Mouse (Mus musculus): ENCODE measurements around the gene Tmem260. TPM values are rescaled to one million over a fixed set of nuclear protein-coding genes. Genes with fewer than 3 reads are reported as not detected.

Tmem260 gene
- polyA plus RNA-seq (2015; fragmentation: Nextera tagmentation; extraction: Ambion mirVana), result 22.4 and 23.0 TPM in 2 replicates

GRCm38 (mm10) chr14:48445984-48446683, at the start of gene Tmem260:
Tmem260 (plus strand) TSS chr14:48446124.
- H3K4me2 ChIP-seq (replicated peaks), result peak within 1 kb of the TSS; percentile 73
- no peaks in the 10 kb centered on the region for H3K36me3 ChIP-seq
- H3K27ac ChIP-seq, result peak within 1 kb of the TSS; percentile 91
- H3K9me3 ChIP-seq, result no peaks in the 10 kb centered on the region
- WGBS, result 0% methylated on average over 68 of the region's 69 CpGs
- peak within 1 kb of the TSS; percentile 94 for H3K4me3 ChIP-seq (replicated peaks)
- ATAC-seq, result peak; percentile 99
- H3K4me1 ChIP-seq (replicated peaks), result peaks cover 15% of the 10 kb centered on the region
- no peaks in the 10 kb centered on the region for H3K27me3 ChIP-seq
- H3K9ac ChIP-seq (replicated peaks), result peak within 1 kb of the TSS; percentile 92

DNA sequence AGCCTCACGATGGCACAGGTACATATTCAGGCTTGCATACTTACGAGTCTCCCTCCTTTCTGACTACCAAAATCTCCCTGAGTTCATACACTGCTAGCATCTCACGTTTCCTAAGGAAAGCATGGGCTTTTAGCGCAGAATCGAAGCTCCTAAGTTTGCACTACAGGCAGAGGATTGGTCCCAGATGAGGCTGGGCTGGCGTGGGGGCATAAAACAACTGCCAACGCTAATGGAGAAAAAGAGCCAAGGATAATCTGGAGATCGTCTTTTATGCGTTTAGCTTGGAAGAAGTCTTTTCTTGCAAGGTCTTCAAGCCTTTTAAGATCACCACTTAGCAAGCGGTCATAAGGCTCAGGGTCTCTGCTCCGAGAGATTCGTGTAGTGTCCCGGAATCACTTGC, 39.8 kb upstream of the Tmem260 start:
- Histone ChIP-seq H3K4me3 (replicated peaks) (no peak overlapping the region), H3K4me1 (replicated peaks) (no peaks in the 10 kb centered on the region), H3K9me3 (no peaks in the 10 kb centered on the region), H3K27me3 (no peaks in the 10 kb centered on the region), H3K4me2 (replicated peaks) (no peak overlapping the region), H3K9ac (replicated peaks) (no peak overlapping the region), H3K36me3 (no peaks in the 10 kb centered on the region), H3K27ac (no peak overlapping the region)
- WGBS, result 93% methylated on average over 13 of the region's 13 CpGs
- ATAC-seq, result no peak

- Histone ChIP-seq H3K27ac (no peak overlapping the region), H3K9ac (replicated peaks) (no peak overlapping the region), H3K4me3 (replicated peaks) (no peak overlapping the region), H3K36me3 (no peaks in the 10 kb centered on the region), H3K4me1 (replicated peaks) (peaks cover 6% of the 10 kb centered on the region), H3K9me3 (no peaks in the 10 kb centered on the region), H3K4me2 (replicated peaks) (no peak overlapping the region), H3K27me3 (0 out of 2 replicates have a peak, but pooled peaks cover 6% of the 10 kb centered on the region)
- 64% methylated on average over 3 of the region's 3 CpGs for WGBS
- ATAC-seq, result no peak
Observed at GRCm38 (mm10) chr14:48417064-48417463, 28.9 kb upstream of the Tmem260 start.

DNA sequence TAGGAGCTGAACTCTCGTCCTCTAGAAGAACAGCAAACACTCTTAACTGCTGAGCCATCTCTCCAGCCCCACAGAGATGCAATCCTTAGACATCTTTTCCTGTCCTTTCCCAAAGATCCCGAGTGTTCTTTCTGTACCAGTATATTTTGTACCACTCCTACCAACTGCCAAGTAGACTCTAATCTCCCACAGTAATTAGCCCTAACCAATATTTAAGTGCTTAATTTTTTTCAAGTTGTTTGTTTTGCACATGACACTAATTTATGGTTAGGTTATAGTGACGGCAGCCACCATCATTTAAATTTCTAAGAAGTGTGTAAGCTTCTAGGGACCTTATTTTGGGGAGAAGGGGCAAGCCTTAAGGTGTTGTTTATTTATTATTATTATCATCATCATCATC, 27.7 kb upstream of the Tmem260 start:
- H3K36me3 ChIP-seq, result no peaks in the 10 kb centered on the region
- H3K27ac ChIP-seq, result no peak overlapping the region
- 63% methylated on average over 3 of the region's 3 CpGs for WGBS
- H3K4me3 ChIP-seq (replicated peaks), result no peak overlapping the region
- H3K4me2 ChIP-seq (replicated peaks), result no peak overlapping the region
- ATAC-seq, result no peak
- H3K9ac ChIP-seq (replicated peaks), result no peak overlapping the region
- 0 out of 2 replicates have a peak, but pooled peaks cover 6% of the 10 kb centered on the region for H3K27me3 ChIP-seq
- H3K9me3 ChIP-seq, result no peaks in the 10 kb centered on the region
- peaks cover 18% of the 10 kb centered on the region for H3K4me1 ChIP-seq (replicated peaks)

GRCm38 (mm10) chr14:48418672-48419071, 27.3 kb upstream of the Tmem260 start:
- Histone ChIP-seq H3K4me3 (replicated peaks) (no peak overlapping the region), H3K4me1 (replicated peaks) (peaks cover 21% of the 10 kb centered on the region), H3K36me3 (no peaks in the 10 kb centered on the region), H3K9me3 (no peaks in the 10 kb centered on the region), H3K4me2 (replicated peaks) (no peak overlapping the region), H3K9ac (replicated peaks) (no peak overlapping the region), H3K27ac (no peak overlapping the region), H3K27me3 (0 out of 2 replicates have a peak, but pooled peaks cover 6% of the 10 kb centered on the region)
- ATAC-seq, result no peak
- 74% methylated on average over 5 of the region's 5 CpGs for WGBS

GRCm38 (mm10) chr14:48421476-48421875, 24.4 kb upstream of the Tmem260 start:
- H3K9me3 ChIP-seq, result no peaks in the 10 kb centered on the region
- H3K27me3 ChIP-seq, result no peaks in the 10 kb centered on the region
- H3K9ac ChIP-seq (replicated peaks), result no peak overlapping the region
- no peak overlapping the region for H3K27ac ChIP-seq
- ATAC-seq, result no peak
- peaks cover 21% of the 10 kb centered on the region for H3K4me1 ChIP-seq (replicated peaks)
- 23% methylated on average over 6 of the region's 6 CpGs for WGBS
- H3K4me2 ChIP-seq (replicated peaks), result no peak overlapping the region
- H3K4me3 ChIP-seq (replicated peaks), result no peak overlapping the region
- H3K36me3 ChIP-seq, result no peaks in the 10 kb centered on the region

DNA sequence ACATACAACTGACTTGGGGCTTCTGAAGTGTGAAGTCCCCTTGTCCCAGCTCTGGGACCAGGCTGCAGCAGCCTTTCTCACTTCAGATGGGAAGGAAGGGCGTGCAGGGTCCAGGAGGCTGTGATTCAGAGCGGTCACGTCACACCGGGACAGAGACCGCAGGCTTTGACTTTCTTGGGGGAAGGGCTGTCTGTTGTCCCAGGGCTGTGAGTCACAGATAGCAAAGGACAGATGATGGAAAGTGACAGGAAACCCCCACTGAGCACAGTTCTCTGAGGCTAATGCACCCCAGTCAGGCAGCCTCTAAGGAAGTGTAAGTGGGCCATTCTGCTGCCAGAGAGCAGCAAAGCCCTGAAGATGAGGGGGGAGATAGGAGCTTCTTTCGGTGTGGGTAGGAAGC, 23.9 kb upstream of the Tmem260 start:
- ATAC-seq, result peak; percentile 45; the same call in 1 of the 2 replicates
- no peak overlapping the region for H3K4me3 ChIP-seq (replicated peaks)
- 0 out of 2 replicates have a peak overlapping the region, but pooled peaks have one; percentile 19 for H3K9ac ChIP-seq (replicated peaks)

DNA sequence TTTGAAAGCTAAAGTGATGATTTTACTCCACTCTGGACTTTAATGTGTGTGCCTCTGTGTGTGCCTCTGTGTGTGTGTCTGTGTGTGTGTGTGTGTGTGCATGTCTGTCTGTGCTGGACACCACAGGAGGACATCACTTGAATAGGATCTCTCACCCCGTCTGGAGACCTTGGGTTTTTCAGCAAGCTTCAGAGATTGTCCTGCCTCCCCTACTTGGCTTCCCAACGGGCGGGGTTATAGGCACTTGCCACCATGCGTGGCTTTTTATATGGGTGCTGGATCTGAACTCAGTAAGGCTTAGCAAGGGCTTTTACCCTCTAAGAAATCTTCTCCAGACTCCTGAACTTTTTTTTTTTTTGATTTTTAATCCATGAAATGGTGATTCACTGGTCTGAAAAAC, 23.5 kb upstream of the Tmem260 start:
- no peaks in the 10 kb centered on the region for H3K27me3 ChIP-seq

More for the DNA sequence above, 23.9 kb upstream of the Tmem260 start:
- WGBS, result 22% methylated on average over 6 of the region's 6 CpGs
- Histone ChIP-seq H3K9me3 (no peaks in the 10 kb centered on the region), H3K4me1 (replicated peaks) (peaks cover 21% of the 10 kb centered on the region), H3K36me3 (no peaks in the 10 kb centered on the region), H3K27me3 (no peaks in the 10 kb centered on the region), H3K4me2 (replicated peaks) (peak overlapping the region; percentile 31), H3K27ac (no peak overlapping the region)

DNA sequence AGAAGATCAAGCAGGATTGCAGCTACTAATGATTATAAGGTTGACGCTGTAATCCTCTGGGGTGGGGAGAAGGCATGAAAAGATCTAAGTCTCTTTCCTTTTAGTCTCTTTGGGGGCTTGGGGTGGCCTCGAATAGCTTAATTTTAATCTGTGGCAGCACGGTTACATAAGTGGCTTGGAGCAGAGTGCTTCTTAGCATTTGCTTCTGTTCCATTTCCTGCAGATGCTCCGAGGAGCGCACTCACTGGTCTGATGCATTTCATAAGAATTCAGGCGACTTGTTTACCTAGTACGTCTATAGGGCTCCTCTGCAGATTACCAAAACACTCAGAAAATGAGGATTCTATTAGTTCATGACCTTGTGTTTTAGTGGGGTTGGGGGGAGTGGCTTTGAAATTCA, 23.0 kb upstream of the Tmem260 start:
- ATAC-seq, result no peak
- peaks cover 21% of the 10 kb centered on the region for H3K4me1 ChIP-seq (replicated peaks)
- H3K4me2 ChIP-seq (replicated peaks), result no peak overlapping the region
- no peaks in the 10 kb centered on the region for H3K36me3 ChIP-seq
- H3K27ac ChIP-seq, result no peak overlapping the region
- H3K9ac ChIP-seq (replicated peaks), result no peak overlapping the region
- WGBS, result 30% methylated on average over 7 of the region's 7 CpGs
- H3K4me3 ChIP-seq (replicated peaks), result no peak overlapping the region
- H3K9me3 ChIP-seq, result no peaks in the 10 kb centered on the region
- H3K27me3 ChIP-seq, result no peaks in the 10 kb centered on the region

More for the DNA sequence above, 23.5 kb upstream of the Tmem260 start:
- H3K4me1 ChIP-seq (replicated peaks), result peaks cover 21% of the 10 kb centered on the region
- WGBS, result 32% methylated on average over 4 of the region's 4 CpGs
- H3K9me3 ChIP-seq, result no peaks in the 10 kb centered on the region
- no peak overlapping the region for H3K4me3 ChIP-seq (replicated peaks)
- ATAC-seq, result 0 out of 2 replicates have a peak, but pooled peaks have one; percentile 11
- no peaks in the 10 kb centered on the region for H3K36me3 ChIP-seq
- H3K4me2 ChIP-seq (replicated peaks), result peak overlapping the region; percentile 31
- H3K9ac ChIP-seq (replicated peaks), result no peak overlapping the region
- no peak overlapping the region for H3K27ac ChIP-seq

GRCm38 (mm10) chr14:48431978-48432377, 13.9 kb upstream of the Tmem260 start:
- Histone ChIP-seq H3K36me3 (no peaks in the 10 kb centered on the region), H3K27ac (no peak overlapping the region), H3K4me2 (replicated peaks) (no peak overlapping the region), H3K27me3 (no peaks in the 10 kb centered on the region), H3K4me1 (replicated peaks) (peaks cover 10% of the 10 kb centered on the region), H3K9me3 (no peaks in the 10 kb centered on the region), H3K4me3 (replicated peaks) (no peak overlapping the region), H3K9ac (replicated peaks) (no peak overlapping the region)
- 93% methylated on average over 2 of the region's 2 CpGs for WGBS
- ATAC-seq, result no peak

DNA sequence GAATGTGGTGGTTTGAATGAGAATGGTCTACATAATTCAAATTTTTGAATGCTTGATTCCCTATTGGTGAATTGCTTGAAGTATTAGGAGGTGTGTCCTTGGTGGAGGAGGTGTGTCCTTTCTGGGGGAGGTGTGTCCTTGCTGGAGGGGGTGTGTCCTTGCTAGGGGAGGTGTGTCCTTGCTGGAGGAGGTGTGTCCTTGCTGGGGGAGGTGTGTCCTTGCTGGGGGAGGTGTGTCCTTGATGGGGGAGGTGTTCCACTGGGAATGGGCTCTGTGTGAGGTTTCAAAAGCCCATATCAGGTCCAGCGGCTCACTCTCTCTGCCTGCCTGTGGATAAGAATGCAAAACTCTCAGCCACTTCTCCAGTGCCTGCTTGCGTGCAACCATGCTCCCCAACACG, 2.1 kb upstream of the Tmem260 start:
- H3K4me2 ChIP-seq (replicated peaks), result no peak overlapping the region
- H3K9me3 ChIP-seq, result no peaks in the 10 kb centered on the region
- no peaks in the 10 kb centered on the region for H3K36me3 ChIP-seq
- no peak for ATAC-seq
- H3K27ac ChIP-seq, result no peak overlapping the region
- H3K9ac ChIP-seq (replicated peaks), result no peak overlapping the region
- H3K27me3 ChIP-seq, result no peaks in the 10 kb centered on the region
- no peak overlapping the region for H3K4me3 ChIP-seq (replicated peaks)
- WGBS, result 49% methylated on average over 3 of the region's 3 CpGs
- H3K4me1 ChIP-seq (replicated peaks), result peaks cover 15% of the 10 kb centered on the region

DNA sequence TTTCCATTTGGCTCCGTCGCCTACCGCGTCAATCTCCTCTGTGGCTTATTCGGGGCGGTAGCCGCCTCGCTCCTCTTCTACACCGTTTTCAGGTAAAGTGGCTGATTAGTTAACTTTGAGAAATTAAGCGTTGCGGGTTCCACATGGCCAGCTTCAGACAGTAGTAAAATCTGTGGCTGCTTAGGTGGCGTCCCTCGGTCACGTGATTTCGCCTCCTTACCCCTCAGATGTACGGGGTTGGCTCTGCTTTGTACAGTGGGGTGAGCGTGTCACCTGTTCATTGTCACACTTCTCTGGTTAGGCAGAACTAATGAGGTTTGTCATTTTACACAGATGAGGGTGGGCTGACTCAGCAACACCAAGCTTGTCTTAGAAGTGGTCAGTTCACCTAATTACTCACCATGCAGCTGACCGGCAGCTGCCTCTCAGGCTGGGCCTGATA, 6.1 kb downstream of the Tmem260 start:
- Histone ChIP-seq H3K4me2 (replicated peaks) (peak overlapping the region; percentile 17; the same call in 1 of the 2 replicates), H3K4me1 (replicated peaks) (peaks cover 46% of the 10 kb centered on the region), H3K27ac (0 out of 2 replicates have a peak overlapping the region, but pooled peaks have one; percentile 19), H3K4me3 (replicated peaks) (no peak overlapping the region), H3K9me3 (no peaks in the 10 kb centered on the region), H3K27me3 (no peaks in the 10 kb centered on the region), H3K9ac (replicated peaks) (no peak overlapping the region), H3K36me3 (0 out of 2 replicates have a peak, but pooled peaks cover 7% of the 10 kb centered on the region)
- ATAC-seq, result no peak
- WGBS, result 73% methylated on average over 18 of the region's 18 CpGs
